Mouse (Mus musculus): ENCODE measurements at regions not wholly inside any gene's neighbourhood (a gene's known extent, or its start where the extent isn't known, plus 50 kb on each side); places are given as distances from the start of the nearest gene placed in this dataset.

GRCm38 (mm10) chr2:123799226-123799786 lies 290.5 kb upstream of the Sema6d start:
- no peak overlapping the region for H3K9ac ChIP-seq (ENCODE audit: low read depth, low read length)
- DNase-seq (ENCODE audit: low spot score): no peak
- H3K9me3 ChIP-seq (replicated peaks; ENCODE audit: low read length): no peaks in the 10 kb centered on the region
- no peak for ATAC-seq (replicated peaks; ENCODE audit: low FRiP score, low read depth)
- TF ChIP-seq CTCF (IDR thresholded peaks at IDR 0.05; ENCODE audit: low read depth): no peak
- H3K27ac ChIP-seq: no peak overlapping the region
- no peak overlapping the region for H3K4me2 ChIP-seq (ENCODE audit: low read length)
- no peaks in the 10 kb centered on the region for H3K36me3 ChIP-seq (ENCODE audit: insufficient read depth, low read length)
- WGBS: 93% methylated on average over 3 of the region's 3 CpGs
- no peak overlapping the region for H3K4me3 ChIP-seq (replicated peaks; ENCODE audit: low read depth, low read length)
- H3K27me3 ChIP-seq (ENCODE audit: insufficient read depth, low read length): no peaks in the 10 kb centered on the region
- no peaks in the 10 kb centered on the region for H3K4me1 ChIP-seq (replicated peaks; ENCODE audit: insufficient read depth, low read length)

- Histone ChIP-seq H3K27me3 (ENCODE audit: insufficient read depth, low read length) (no peaks in the 10 kb centered on the region), H3K4me1 (replicated peaks; ENCODE audit: insufficient read depth, low read length) (no peaks in the 10 kb centered on the region), H3K27ac (no peak overlapping the region), H3K36me3 (ENCODE audit: insufficient read depth, low read length) (no peaks in the 10 kb centered on the region), H3K9me3 (replicated peaks; ENCODE audit: low read length) (no peaks in the 10 kb centered on the region), H3K9ac (ENCODE audit: low read depth, low read length) (no peak overlapping the region), H3K4me3 (replicated peaks; ENCODE audit: low read depth, low read length) (no peak overlapping the region), H3K4me2 (ENCODE audit: low read length) (no peak overlapping the region)
- ATAC-seq (replicated peaks; ENCODE audit: low FRiP score, low read depth) (no peak), DNase-seq (ENCODE audit: low spot score) (no peak)
- WGBS: 69% methylated on average over 2 of the region's 2 CpGs
- TF ChIP-seq CTCF (IDR thresholded peaks at IDR 0.05; ENCODE audit: low read depth): no peak
These were observed 284.1 kb upstream of the Sema6d start for GRCm38 (mm10) chr2:123805646-123806045.

GRCm38 (mm10) chr2:123806370-123806769 lies 283.4 kb upstream of the Sema6d start:
- TF ChIP-seq CTCF (IDR thresholded peaks at IDR 0.05; ENCODE audit: low read depth): no peak
- Histone ChIP-seq H3K4me2 (ENCODE audit: low read length) (no peak overlapping the region), H3K4me1 (replicated peaks; ENCODE audit: insufficient read depth, low read length) (no peaks in the 10 kb centered on the region), H3K36me3 (ENCODE audit: insufficient read depth, low read length) (no peaks in the 10 kb centered on the region), H3K9ac (ENCODE audit: low read depth, low read length) (no peak overlapping the region), H3K9me3 (replicated peaks; ENCODE audit: low read length) (no peaks in the 10 kb centered on the region), H3K27ac (no peak overlapping the region), H3K4me3 (replicated peaks; ENCODE audit: low read depth, low read length) (no peak overlapping the region), H3K27me3 (ENCODE audit: insufficient read depth, low read length) (no peaks in the 10 kb centered on the region)
- DNase-seq (ENCODE audit: low spot score) (no peak), ATAC-seq (replicated peaks; ENCODE audit: low FRiP score, low read depth) (no peak)
- WGBS: 75% methylated on average over 2 of the region's 2 CpGs

GRCm38 (mm10) chr2:123813182-123813949 lies 276.4 kb upstream of the Sema6d start:
- ATAC-seq (replicated peaks; ENCODE audit: low FRiP score, low read depth): no peak
- DNase-seq (ENCODE audit: low spot score): no peak
- no peak for TF ChIP-seq CTCF (IDR thresholded peaks at IDR 0.05; ENCODE audit: low read depth)
- H3K4me1 ChIP-seq (replicated peaks; ENCODE audit: insufficient read depth, low read length): no peaks in the 10 kb centered on the region
- no peak overlapping the region for H3K9ac ChIP-seq (ENCODE audit: low read depth, low read length)
- no peaks in the 10 kb centered on the region for H3K27me3 ChIP-seq (ENCODE audit: insufficient read depth, low read length)
- H3K4me2 ChIP-seq (ENCODE audit: low read length): no peak overlapping the region
- no peak overlapping the region for H3K27ac ChIP-seq
- no peak overlapping the region for H3K4me3 ChIP-seq (replicated peaks; ENCODE audit: low read depth, low read length)
- no peaks in the 10 kb centered on the region for H3K36me3 ChIP-seq (ENCODE audit: insufficient read depth, low read length)
- 63% methylated on average over 15 of the region's 15 CpGs for WGBS
- H3K9me3 ChIP-seq (replicated peaks; ENCODE audit: low read length): no peaks in the 10 kb centered on the region

GRCm38 (mm10) chr2:123813950-123814337 lies 275.8 kb upstream of the Sema6d start:
- no peak for TF ChIP-seq CTCF (IDR thresholded peaks at IDR 0.05; ENCODE audit: low read depth)
- Histone ChIP-seq H3K27me3 (ENCODE audit: insufficient read depth, low read length) (no peaks in the 10 kb centered on the region), H3K4me2 (ENCODE audit: low read length) (no peak overlapping the region), H3K4me1 (replicated peaks; ENCODE audit: insufficient read depth, low read length) (no peaks in the 10 kb centered on the region), H3K9ac (ENCODE audit: low read depth, low read length) (no peak overlapping the region), H3K4me3 (replicated peaks; ENCODE audit: low read depth, low read length) (no peak overlapping the region), H3K9me3 (replicated peaks; ENCODE audit: low read length) (no peaks in the 10 kb centered on the region), H3K36me3 (ENCODE audit: insufficient read depth, low read length) (no peaks in the 10 kb centered on the region), H3K27ac (no peak overlapping the region)
- no peak for DNase-seq (ENCODE audit: low spot score)
- WGBS: 54% methylated on average over 3 of the region's 3 CpGs
- ATAC-seq (replicated peaks; ENCODE audit: low FRiP score, low read depth): no peak

GRCm38 (mm10) chr2:123816627-123817026 lies 273.1 kb upstream of the Sema6d start:
- H3K4me2 ChIP-seq (ENCODE audit: low read length): no peak overlapping the region
- no peaks in the 10 kb centered on the region for H3K27me3 ChIP-seq (ENCODE audit: insufficient read depth, low read length)
- no peaks in the 10 kb centered on the region for H3K9me3 ChIP-seq (replicated peaks; ENCODE audit: low read length)
- no peak for TF ChIP-seq CTCF (IDR thresholded peaks at IDR 0.05; ENCODE audit: low read depth)
- ATAC-seq (replicated peaks; ENCODE audit: low FRiP score, low read depth) (no peak), DNase-seq (ENCODE audit: low spot score) (no peak)
- H3K27ac ChIP-seq: no peak overlapping the region
- no peaks in the 10 kb centered on the region for H3K4me1 ChIP-seq (replicated peaks; ENCODE audit: insufficient read depth, low read length)
- 90% methylated on average over 2 of the region's 2 CpGs for WGBS
- H3K9ac ChIP-seq (ENCODE audit: low read depth, low read length): no peak overlapping the region
- H3K4me3 ChIP-seq (replicated peaks; ENCODE audit: low read depth, low read length): no peak overlapping the region
- no peaks in the 10 kb centered on the region for H3K36me3 ChIP-seq (ENCODE audit: insufficient read depth, low read length)

All from kidney, postnatal 0 days (tissue).